Mouse (Mus musculus) testis, adult 2 months (tissue): Measurements from ENCODE around the gene Gal3st2c. TPM values are rescaled to one million over a fixed set of nuclear protein-coding genes. Genes with fewer than 3 reads are reported as not detected.
"Not testable (repeated sequence)": the region's sequence is repeated elsewhere in the genome, so short reads cannot be mapped to it uniquely, and the experiment has no call there.

Experiments used
- H3K27ac ChIP-seq: fragments of 200-500 bp; 2 replicates; pipeline ENCODE4 v1.5.1; 2012; ENCODE audit warnings: low read depth, low read length; ENCODE audit not compliant: control insufficient read depth, insufficient read depth
- H3K27me3 ChIP-seq: fragments of 200-500 bp; 2 replicates; pipeline ENCODE4 v1.6.1; 2012; ENCODE audit warnings: mild to moderate bottlenecking, low read length, moderate library complexity; ENCODE audit not compliant: control insufficient read depth, insufficient read depth
- H3K36me3 ChIP-seq: fragments of 200-500 bp; 2 replicates; pipeline ENCODE4 v1.6.1; 2012; ENCODE audit warnings: mild to moderate bottlenecking, low read length; ENCODE audit not compliant: control insufficient read depth, insufficient read depth
- H3K4me1 ChIP-seq: fragments of 200-500 bp; 2 replicates; pipeline ENCODE4 v1.6.1; 2012; ENCODE audit warnings: low read length; ENCODE audit not compliant: control insufficient read depth, insufficient read depth
- H3K4me3 ChIP-seq: fragments of 200-500 bp; 2 replicates; pipeline ENCODE4 v1.5.1; 2012; ENCODE audit warnings: low read depth, mild to moderate bottlenecking, low read length, moderate library complexity, mixed read lengths; ENCODE audit not compliant: control insufficient read depth
- CTCF ChIP-seq: fragments of 200-500 bp; IDR thresholded peaks from 2 replicates; pipeline ENCODE4 v1.5.1; 2012; ENCODE audit warnings: low read depth, mild to moderate bottlenecking, inconsistent platforms, low read length, moderate library complexity; ENCODE audit not compliant: control insufficient read depth, insufficient read depth, insufficient replicate concordance
- POLR2A ChIP-seq: fragments of 200-500 bp; IDR thresholded peaks from 2 replicates; pipeline ENCODE4 v1.6.1; 2012; ENCODE audit warnings: low read depth, mild to moderate bottlenecking, inconsistent platforms, low read length, moderate library complexity; ENCODE audit not compliant: control insufficient read depth
- polyA plus RNA-seq: library from polyadenylated mRNA; depleted of rRNA; stranded (reverse); fragments of >200 nt; gene quantifications from 2 replicates; pipeline ENCODE4 v1.2.3, GENCODE M21; 2012; rRNA removed

Gene Gal3st2c
- polyA plus RNA-seq, 1 experiment = not detected

- Histone ChIP-seq H3K27me3 (no peaks in the 10 kb centered on the region), H3K4me1 (peaks cover 7% of the 10 kb centered on the region), H3K27ac (no peak within 1 kb of the TSS), H3K4me3 (no peak within 1 kb of the TSS), H3K36me3 (no peaks in the 10 kb centered on the region)
- TF ChIP-seq POLR2A = no peak
- TF ChIP-seq CTCF = no peak
These were observed 62.1 kb downstream of the Gal3st2c start, which contains the start of gene Pdcd1 for GRCm38 (mm10) chr1:94052373-94052772. TSS of gene Pdcd1 (minus strand) at chr1:94052553.

GRCm38 (mm10) chr1:94053530-94054216 is 63.4 kb downstream of the Gal3st2c start:
- TF ChIP-seq POLR2A = no peak
- TF ChIP-seq CTCF = no peak
- H3K27ac ChIP-seq = no peak overlapping the region
- no peak overlapping the region for H3K4me3 ChIP-seq
- no peaks in the 10 kb centered on the region for H3K27me3 ChIP-seq
- no peaks in the 10 kb centered on the region for H3K36me3 ChIP-seq
- peaks cover 7% of the 10 kb centered on the region for H3K4me1 ChIP-seq

GRCm38 (mm10) chr1:94054481-94054880 is 64.2 kb downstream of the Gal3st2c start:
- H3K4me3 ChIP-seq = no peak overlapping the region
- H3K27ac ChIP-seq = no peak overlapping the region
- H3K4me1 ChIP-seq = peaks cover 7% of the 10 kb centered on the region
- no peaks in the 10 kb centered on the region for H3K36me3 ChIP-seq
- H3K27me3 ChIP-seq = no peaks in the 10 kb centered on the region
- no peak for TF ChIP-seq CTCF

GRCm38 (mm10) chr1:94055966-94056365 is 65.7 kb downstream of the Gal3st2c start:
- Histone ChIP-seq H3K4me1 (peaks cover 7% of the 10 kb centered on the region), H3K4me3 (no peak overlapping the region), H3K27me3 (no peaks in the 10 kb centered on the region), H3K27ac (no peak overlapping the region), H3K36me3 (no peaks in the 10 kb centered on the region)
- TF ChIP-seq POLR2A (no peak), CTCF (no peak)

- Histone ChIP-seq H3K4me1 (peaks cover 5% of the 10 kb centered on the region), H3K27me3 (no peaks in the 10 kb centered on the region), H3K27ac (no peak overlapping the region), H3K36me3 (no peaks in the 10 kb centered on the region), H3K4me3 (no peak overlapping the region)
- TF ChIP-seq POLR2A (no peak), CTCF (no peak)
These were observed 67.1 kb downstream of the Gal3st2c start for GRCm38 (mm10) chr1:94057401-94057800.

- not testable (repeated sequence) for H3K4me1 ChIP-seq, H3K4me3 ChIP-seq, H3K27me3 ChIP-seq, H3K27ac ChIP-seq, H3K36me3 ChIP-seq
These were observed 68.0 kb downstream of the Gal3st2c start for GRCm38 (mm10) chr1:94058281-94058680.

Other genes with a start within 250 kb of the Gal3st2c start
- gene Atg4b, start 239.0 kb upstream of the Gal3st2c start, polyA plus RNA-seq = 36.5 and 38.3 TPM in 2 replicates
- 261 and 291 TPM in 2 replicates for gene Thap4, start 235.6 kb upstream of the Gal3st2c start, polyA plus RNA-seq
- gene Dtymk, start 188.6 kb upstream of the Gal3st2c start, polyA plus RNA-seq = 80.9 and 81.9 TPM in 2 replicates
- 7.9 and 9.0 TPM in 2 replicates for gene Ing5, start 186.5 kb upstream of the Gal3st2c start, polyA plus RNA-seq
- 13.4 and 13.5 TPM in 2 replicates for gene D2hgdh, start 165.6 kb upstream of the Gal3st2c start, polyA plus RNA-seq
- 0.56 and 0.71 TPM in 2 replicates for gene Gal3st2, start 129.2 kb upstream of the Gal3st2c start, polyA plus RNA-seq
- 0.16 and 0.19 TPM in 2 replicates for gene Gal3st2b, start 72.2 kb upstream of the Gal3st2c start, polyA plus RNA-seq
- not detected in 2 replicates for gene Neu4, start 29.9 kb downstream of the Gal3st2c start, polyA plus RNA-seq
- not detected in 2 replicates for gene Pdcd1, start 62.0 kb downstream of the Gal3st2c start, polyA plus RNA-seq